Mouse (Mus musculus): ENCODE data around the gene Mmd2. TPM values are rescaled to one million over a fixed set of nuclear protein-coding genes. Genes with fewer than 3 reads are reported as not detected.

Gene Mmd2
- polyA plus RNA-seq, 2 experiments, result 6.0 to 15.5 TPM

DNA sequence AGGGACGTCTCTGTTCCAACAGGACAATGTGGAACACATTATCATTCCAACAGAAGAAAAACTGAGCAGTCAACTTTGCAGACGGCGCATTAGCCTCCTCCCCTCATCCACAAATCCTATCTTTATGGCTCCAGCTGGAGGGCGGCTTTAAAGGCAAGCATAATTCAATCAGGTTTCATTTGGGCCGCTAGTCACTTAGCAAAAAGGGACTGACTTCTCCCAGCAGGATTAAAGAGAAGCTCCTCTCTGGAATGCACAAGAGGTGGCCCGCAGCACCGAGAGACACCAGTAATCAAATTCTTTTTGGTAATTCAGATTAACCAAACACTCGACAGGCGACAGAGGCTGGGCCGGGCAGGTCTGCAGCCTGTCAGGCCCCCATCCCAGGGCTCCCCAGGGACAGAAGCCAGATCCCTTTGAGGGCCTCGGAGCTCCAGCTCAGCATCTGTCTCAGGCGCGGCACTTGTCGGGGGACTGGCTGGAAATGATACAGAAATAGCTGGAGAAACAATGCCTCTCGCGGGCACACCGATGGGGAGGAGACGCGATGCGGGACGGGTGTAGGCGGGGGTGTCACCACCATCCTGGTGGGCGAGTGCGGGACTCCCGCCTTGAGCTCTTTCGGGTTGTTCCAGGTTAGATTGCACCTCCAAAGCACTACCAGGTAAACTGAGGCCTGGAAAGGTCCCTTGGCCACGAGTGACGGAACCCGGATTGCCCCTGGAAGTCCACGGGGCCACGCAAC, 58.5 kb downstream of the Mmd2 start:
- Histone ChIP-seq H3K9me3 (ENCODE audit: control insufficient read depth, low read length) (no peaks in the 10 kb centered on the region; the same call in 1 of the 2 replicates), H3K4me1 (replicated peaks; ENCODE audit: control insufficient read depth in 2 of 2, insufficient read depth in 2 of 2, low read length in 1 of 2) (no peaks in the 10 kb centered on the region), H3K4me2 (ENCODE audit: low read depth) (peak overlapping the region; percentile 58), H3K36me3 (replicated peaks; ENCODE audit: control insufficient read depth, insufficient read depth, low read depth) (no peaks in the 10 kb centered on the region), H3K27ac (no peak overlapping the region), H3K27me3 (ENCODE audit: control insufficient read depth, insufficient read depth, low read length) (peaks cover 19% of the 10 kb centered on the region), H3K9ac (replicated peaks) (no peak overlapping the region), H3K4me3 (ENCODE audit: insufficient read depth in 1 of 2, low read depth in 2 of 2, low read length in 2 of 2) (peak overlapping the region; percentile 19 to 47; a peak in 3 of 4 replicates)
- 14% methylated on average over 31 of the region's 31 CpGs for WGBS (ENCODE audit: insufficient replicate concordance)
- no peak for TF ChIP-seq EP300 (IDR thresholded peaks at IDR 0.05; ENCODE audit: low read depth)
- no peak for TF ChIP-seq CTCF (IDR thresholded peaks at IDR 0.05; ENCODE audit: low read depth)
- ATAC-seq (ENCODE audit: insufficient read depth), result 0 out of 2 replicates have a peak, but pooled peaks have one; percentile 11
- no peak for DNase-seq (ENCODE audit: low read depth in 3 of 3, low spot score in 3 of 3)

DNA sequence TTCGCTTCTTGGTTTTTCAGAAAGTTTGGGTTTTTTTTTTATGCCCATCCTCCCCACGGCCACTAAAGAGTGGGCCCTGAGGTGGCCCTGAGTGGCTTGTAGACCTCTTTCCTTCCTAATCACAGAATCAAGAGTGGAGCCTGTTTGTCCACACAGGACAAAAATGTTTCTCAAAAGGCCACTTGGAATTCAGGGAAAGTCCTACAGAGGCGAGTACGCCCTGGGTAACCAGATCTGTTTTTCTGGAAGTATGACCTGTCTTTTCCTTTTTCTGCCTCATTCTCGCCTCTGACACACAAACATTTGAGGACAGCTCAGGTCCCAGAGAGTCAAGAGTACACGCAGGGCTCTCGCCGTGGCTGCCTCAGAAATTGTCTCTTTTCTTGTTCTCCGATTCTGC, 59.2 kb downstream of the Mmd2 start:
- H3K4me1 ChIP-seq (replicated peaks; ENCODE audit: control insufficient read depth in 2 of 2, insufficient read depth in 2 of 2, low read length in 1 of 2), result no peaks in the 10 kb centered on the region
- no peak for TF ChIP-seq EP300 (IDR thresholded peaks at IDR 0.05; ENCODE audit: low read depth)
- TF ChIP-seq CTCF (IDR thresholded peaks at IDR 0.05; ENCODE audit: low read depth), result no peak
- no peaks in the 10 kb centered on the region; the same call in 1 of the 2 replicates for H3K9me3 ChIP-seq (ENCODE audit: control insufficient read depth, low read length)
- DNase-seq (ENCODE audit: low read depth in 3 of 3, low spot score in 3 of 3) (no peak), ATAC-seq (ENCODE audit: insufficient read depth) (no peak)
- no peak overlapping the region for H3K27ac ChIP-seq
- no peaks in the 10 kb centered on the region for H3K36me3 ChIP-seq (replicated peaks; ENCODE audit: control insufficient read depth, insufficient read depth, low read depth)
- WGBS (ENCODE audit: insufficient replicate concordance), result 55% methylated on average over 9 of the region's 9 CpGs
- peaks cover 19% of the 10 kb centered on the region for H3K27me3 ChIP-seq (ENCODE audit: control insufficient read depth, insufficient read depth, low read length)
- no peak overlapping the region for H3K4me2 ChIP-seq (ENCODE audit: low read depth)
- H3K9ac ChIP-seq (replicated peaks), result no peak overlapping the region
- H3K4me3 ChIP-seq (ENCODE audit: insufficient read depth in 1 of 2, low read depth in 2 of 2, low read length in 2 of 2), result no peak overlapping the region

DNA sequence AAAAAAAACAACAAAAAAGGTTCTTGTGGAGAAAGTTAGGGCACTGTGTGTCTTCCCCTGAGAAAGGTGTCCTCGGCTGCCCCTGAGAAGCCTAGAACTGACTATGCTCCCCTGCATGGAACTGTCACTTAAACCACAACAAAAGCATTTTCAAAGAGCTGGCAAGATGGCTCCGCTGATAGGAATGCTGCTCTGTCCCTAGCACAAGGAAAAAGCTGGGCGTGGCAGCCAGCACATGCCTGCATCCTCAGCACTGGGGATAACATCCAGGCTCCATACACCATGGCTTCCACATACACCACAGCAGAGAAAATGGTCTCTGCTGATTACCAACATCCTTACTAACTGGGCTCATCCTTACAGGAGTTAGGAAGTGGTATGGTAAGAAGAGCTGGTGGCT, 61.5 kb downstream of the Mmd2 start:
- Histone ChIP-seq H3K9ac (replicated peaks) (no peak overlapping the region), H3K4me2 (ENCODE audit: low read depth) (no peak overlapping the region), H3K27ac (no peak overlapping the region), H3K4me1 (replicated peaks; ENCODE audit: control insufficient read depth in 2 of 2, insufficient read depth in 2 of 2, low read length in 1 of 2) (no peaks in the 10 kb centered on the region), H3K4me3 (ENCODE audit: insufficient read depth in 1 of 2, low read depth in 2 of 2, low read length in 2 of 2) (no peak overlapping the region), H3K27me3 (ENCODE audit: control insufficient read depth, insufficient read depth, low read length) (peaks cover 19% of the 10 kb centered on the region), H3K9me3 (ENCODE audit: control insufficient read depth, low read length) (no peaks in the 10 kb centered on the region; the same call in 1 of the 2 replicates), H3K36me3 (replicated peaks; ENCODE audit: control insufficient read depth, insufficient read depth, low read depth) (no peaks in the 10 kb centered on the region)
- TF ChIP-seq CTCF (IDR thresholded peaks at IDR 0.05; ENCODE audit: low read depth) (no peak), EP300 (IDR thresholded peaks at IDR 0.05; ENCODE audit: low read depth) (no peak)
- ATAC-seq (ENCODE audit: insufficient read depth), result no peak
- DNase-seq (ENCODE audit: low read depth in 3 of 3, low spot score in 3 of 3), result no peak
- WGBS (ENCODE audit: insufficient replicate concordance), result 44% methylated on average over 3 of the region's 3 CpGs

DNA sequence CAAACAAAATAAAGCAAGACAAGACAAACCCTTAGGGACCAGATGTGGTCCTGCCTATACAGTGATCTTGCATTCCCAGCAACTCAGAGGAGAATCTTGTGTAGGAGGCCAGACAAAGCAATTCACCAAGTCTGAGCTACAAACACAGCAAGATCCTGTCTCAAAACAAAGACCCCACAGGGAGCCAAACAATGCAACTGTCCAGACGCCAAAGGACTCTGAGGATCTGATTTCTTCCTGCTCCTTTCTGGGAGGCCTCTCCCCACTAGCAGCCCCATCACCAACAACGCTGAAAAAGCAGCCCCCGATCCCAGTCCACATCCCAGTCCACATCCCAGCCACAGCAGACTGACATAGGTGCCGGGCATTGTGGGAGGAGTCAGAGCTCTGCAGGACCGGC, 62.3 kb downstream of the Mmd2 start:
- H3K4me1 ChIP-seq (replicated peaks; ENCODE audit: control insufficient read depth in 2 of 2, insufficient read depth in 2 of 2, low read length in 1 of 2), result no peaks in the 10 kb centered on the region
- no peaks in the 10 kb centered on the region; the same call in 1 of the 2 replicates for H3K9me3 ChIP-seq (ENCODE audit: control insufficient read depth, low read length)
- no peak for TF ChIP-seq EP300 (IDR thresholded peaks at IDR 0.05; ENCODE audit: low read depth)
- TF ChIP-seq CTCF (IDR thresholded peaks at IDR 0.05; ENCODE audit: low read depth), result no peak
- H3K27ac ChIP-seq, result no peak overlapping the region
- DNase-seq (ENCODE audit: low read depth in 3 of 3, low spot score in 3 of 3), result no peak
- H3K36me3 ChIP-seq (replicated peaks; ENCODE audit: control insufficient read depth, insufficient read depth, low read depth), result no peaks in the 10 kb centered on the region
- no peak overlapping the region for H3K4me2 ChIP-seq (ENCODE audit: low read depth)
- no peak overlapping the region for H3K9ac ChIP-seq (replicated peaks)
- H3K4me3 ChIP-seq (ENCODE audit: insufficient read depth in 1 of 2, low read depth in 2 of 2, low read length in 2 of 2), result no peak overlapping the region
- no peak for ATAC-seq (ENCODE audit: insufficient read depth)
- peaks cover 19% of the 10 kb centered on the region for H3K27me3 ChIP-seq (ENCODE audit: control insufficient read depth, insufficient read depth, low read length)
- 31% methylated on average over 5 of the region's 5 CpGs for WGBS (ENCODE audit: insufficient replicate concordance)

DNA sequence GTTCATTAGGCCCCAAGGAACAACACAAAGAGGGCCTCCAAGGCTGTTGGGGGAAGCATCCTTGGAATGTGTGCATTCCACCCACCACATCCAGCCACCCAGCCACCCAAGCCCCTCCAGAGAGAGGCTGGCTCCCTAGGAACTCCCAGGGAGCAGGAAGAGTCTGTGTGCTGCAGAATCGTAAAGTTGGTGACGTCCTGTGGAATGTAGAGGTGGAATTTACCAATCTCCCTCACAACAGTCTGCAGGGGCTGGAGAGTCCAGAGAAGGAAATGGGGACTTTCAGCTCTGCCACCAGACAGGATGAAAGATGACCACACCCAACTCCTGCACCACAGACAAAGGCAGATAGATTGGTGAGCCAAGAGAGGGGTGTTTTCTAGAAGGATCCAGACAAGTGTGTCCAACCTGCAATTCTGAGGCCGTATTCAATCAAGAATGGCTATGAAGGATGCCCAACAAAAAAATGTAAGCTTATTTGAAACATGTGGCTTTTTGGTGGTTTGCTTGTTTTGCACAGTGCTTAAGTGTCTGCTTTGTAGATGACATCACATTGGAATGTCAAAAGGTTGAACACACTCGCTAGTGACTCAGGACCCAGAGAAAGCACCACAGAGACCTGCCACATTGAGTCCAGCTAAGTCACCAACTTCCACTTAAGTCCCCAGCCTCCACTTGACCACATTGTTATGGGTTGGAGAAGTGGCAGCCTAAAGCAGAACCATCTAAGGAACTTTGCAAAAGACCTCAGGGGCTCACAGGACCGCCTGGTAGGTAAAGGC, 63.4 kb downstream of the Mmd2 start:
- Histone ChIP-seq H3K27me3 (ENCODE audit: control insufficient read depth, insufficient read depth, low read length) (peaks cover 11% of the 10 kb centered on the region), H3K27ac (no peak overlapping the region), H3K36me3 (replicated peaks; ENCODE audit: control insufficient read depth, insufficient read depth, low read depth) (no peaks in the 10 kb centered on the region), H3K4me3 (ENCODE audit: insufficient read depth in 1 of 2, low read depth in 2 of 2, low read length in 2 of 2) (no peak overlapping the region), H3K9me3 (ENCODE audit: control insufficient read depth, low read length) (no peaks in the 10 kb centered on the region), H3K4me1 (replicated peaks; ENCODE audit: control insufficient read depth in 2 of 2, insufficient read depth in 2 of 2, low read length in 1 of 2) (no peaks in the 10 kb centered on the region), H3K4me2 (ENCODE audit: low read depth) (no peak overlapping the region), H3K9ac (replicated peaks) (no peak overlapping the region)
- no peak for ATAC-seq (ENCODE audit: insufficient read depth)
- no peak for DNase-seq (ENCODE audit: low read depth in 3 of 3, low spot score in 3 of 3)
- 38% methylated on average over 5 of the region's 5 CpGs for WGBS (ENCODE audit: insufficient replicate concordance)
- TF ChIP-seq CTCF (IDR thresholded peaks at IDR 0.05; ENCODE audit: low read depth), result no peak
- no peak for TF ChIP-seq EP300 (IDR thresholded peaks at IDR 0.05; ENCODE audit: low read depth)

Measured in liver, embryonic 14.5 days (tissue).